Mouse (Mus musculus) stomach, postnatal 0 days (tissue): Measurements from ENCODE around the gene Mtap.

Experiments
- CTCF ChIP-seq: IDR thresholded peaks from 2 replicates; pipeline ENCODE4 v1.5.1; 2016; ENCODE audit warnings: antibody characterized with exemption, low read depth, mild to moderate bottlenecking, moderate library complexity
- EP300 ChIP-seq: optimal IDR thresholded peaks from 2 replicates; pipeline ENCODE3; 2016; ENCODE audit warnings: antibody characterized with exemption

- TF ChIP-seq CTCF = no peak
- TF ChIP-seq EP300 = no peak
Measured at GRCm38 (mm10) chr4:89127674-89128073, 9.2 kb upstream of the Mtap start.
